Comparison of ENCODE assay signal across 26 mouse cellular contexts in genomic region chr4:153229221-153229620, GRCm38 (mm10).
DNase-seq lines count a peak whose midpoint lies in the region; ATAC-seq and TF ChIP-seq lines count a peak whose summit lies in the region.
"Had no signal": no experiment of that assay in that cellular context is flagged by ENCODE, and none has a peak within 500 bp of the region (broad histone marks: within the 10 kb centered on the region; RNA-seq: fewer than 3 reads in every experiment).

No protein-coding gene starts in this region.

- H3K4me3 ChIP-seq in intestine, postnatal 0 days (ENCODE audit: low read depth, low read length), result no peak overlapping the region
- no peak overlapping the region for H3K4me3 ChIP-seq in intestine, embryonic 16.5 days (ENCODE audit: low read length)
- no peak overlapping the region for H3K4me3 ChIP-seq in midbrain, postnatal 0 days (ENCODE audit: low read depth, low read length)
- no peak overlapping the region for H3K4me3 ChIP-seq in midbrain, embryonic 14.5 days (replicated peaks; ENCODE audit: low read depth, low read length)
- H3K4me3 ChIP-seq: embryonic facial prominence, embryonic 13.5 days; erythroblast, embryonic 14.5 days; forebrain, embryonic 13.5 days; hindbrain, embryonic 15.5 days; intestine, embryonic 15.5 days; liver, embryonic 13.5 days; midbrain, embryonic 15.5 days; myocyte had no signal

- TF ChIP-seq CTCF in intestine, postnatal 0 days (IDR thresholded peaks at IDR 0.05; ENCODE audit: low read depth), result peak; percentile 41
- TF ChIP-seq CTCF in midbrain, postnatal 0 days (IDR thresholded peaks at IDR 0.05), result peak; percentile 43

- DNase-seq in embryo, embryonic 11 days, result peak; percentile 43
- no peak for DNase-seq in embryo, embryonic 10.5 days (ENCODE audit: low spot score)
- no peak for DNase-seq in midbrain, postnatal 0 days (ENCODE audit: low spot score)
- DNase-seq in midbrain, embryonic 14.5 days, result no peak
- DNase-seq in thymus, postnatal 36 days, result no peak
- DNase-seq: adrenal gland, adult 8-10 months; cerebellum, adult 18-20 months; cerebellum, postnatal 14 days; gastrocnemius, postnatal 14 days; heart, adult 18-20 months; heart, postnatal 4 days; liver, embryonic 13.5 days; lung, adult 2 months; lung, postnatal 36 days; right cerebral cortex, adult 18-20 months; thymus, adult 2 months had no signal

- no peaks in the 10 kb centered on the region; the same call in none of the 2 replicates for H3K4me1 ChIP-seq in intestine, postnatal 0 days (replicated peaks; ENCODE audit: control insufficient read depth, insufficient read depth, low read length)
- peaks cover 24% of the 10 kb centered on the region for H3K4me1 ChIP-seq in intestine, embryonic 16.5 days (ENCODE audit: control insufficient read depth, insufficient read depth, low read length)
- H3K4me1 ChIP-seq in midbrain, postnatal 0 days (ENCODE audit: insufficient read depth, low read length), result no peaks in the 10 kb centered on the region
- H3K4me1 ChIP-seq in midbrain, embryonic 14.5 days (ENCODE audit: control insufficient read depth, insufficient read depth, low read length), result no peaks in the 10 kb centered on the region
- H3K4me1 ChIP-seq: liver, embryonic 13.5 days; midbrain, embryonic 15.5 days had no signal

- 53% methylated on average over 5 of the region's 5 CpGs for WGBS in intestine, postnatal 0 days
- 62% methylated on average over 5 of the region's 5 CpGs for WGBS in intestine, embryonic 16.5 days
- 64% methylated on average over 5 of the region's 5 CpGs for WGBS in midbrain, postnatal 0 days
- WGBS in midbrain, embryonic 14.5 days, result 64% methylated on average over 5 of the region's 5 CpGs

- H3K27ac ChIP-seq in intestine, postnatal 0 days (ENCODE audit: low read depth, low read length), result no peak overlapping the region
- H3K27ac ChIP-seq in intestine, embryonic 16.5 days (ENCODE audit: low read length), result no peak overlapping the region
- no peak overlapping the region for H3K27ac ChIP-seq in midbrain, postnatal 0 days (ENCODE audit: low read depth, low read length)
- no peak overlapping the region for H3K27ac ChIP-seq in midbrain, embryonic 14.5 days (replicated peaks; ENCODE audit: low read depth, low read length)
- H3K27ac ChIP-seq: embryonic facial prominence, embryonic 13.5 days; forebrain, embryonic 13.5 days; hindbrain, embryonic 15.5 days; intestine, embryonic 15.5 days; liver, embryonic 13.5 days; midbrain, embryonic 15.5 days had no signal

- no peaks in the 10 kb centered on the region for H3K36me3 ChIP-seq in intestine, postnatal 0 days (ENCODE audit: control insufficient read depth, insufficient read depth)
- no peaks in the 10 kb centered on the region for H3K36me3 ChIP-seq in intestine, embryonic 16.5 days (ENCODE audit: control insufficient read depth, insufficient read depth, low read length)
- no peaks in the 10 kb centered on the region for H3K36me3 ChIP-seq in midbrain, postnatal 0 days (ENCODE audit: insufficient read depth, low read length)
- no peaks in the 10 kb centered on the region for H3K36me3 ChIP-seq in midbrain, embryonic 14.5 days (ENCODE audit: control insufficient read depth, insufficient read depth, low read length)
- H3K36me3 ChIP-seq: embryonic facial prominence, embryonic 13.5 days; hindbrain, embryonic 15.5 days; intestine, embryonic 15.5 days; liver, embryonic 13.5 days; midbrain, embryonic 15.5 days had no signal

- H3K4me2 ChIP-seq in intestine, postnatal 0 days (replicated peaks; ENCODE audit: low read depth), result no peak overlapping the region
- H3K4me2 ChIP-seq in intestine, embryonic 16.5 days (ENCODE audit: low read depth, low read length), result no peak overlapping the region
- H3K4me2 ChIP-seq in midbrain, postnatal 0 days (ENCODE audit: low read depth, low read length, poor library complexity, severe bottlenecking), result no peak overlapping the region
- H3K4me2 ChIP-seq in midbrain, embryonic 14.5 days (ENCODE audit: low read length), result no peak overlapping the region
- H3K4me2 ChIP-seq: embryonic facial prominence, embryonic 13.5 days; forebrain, embryonic 13.5 days; hindbrain, embryonic 15.5 days; intestine, embryonic 15.5 days; liver, embryonic 13.5 days; midbrain, embryonic 15.5 days had no signal

- ATAC-seq in intestine, postnatal 0 days, result no peak
- no peak for ATAC-seq in intestine, embryonic 16.5 days
- no peak for ATAC-seq in midbrain, postnatal 0 days (ENCODE audit: low FRiP score)
- ATAC-seq in midbrain, embryonic 14.5 days (ENCODE audit: low FRiP score, low TSS enrichment), result no peak
- no peak for ATAC-seq in megakaryocyte progenitor cell, adult 5-6 weeks (replicated peaks; ENCODE audit: poor library complexity)
- ATAC-seq: forebrain, embryonic 13.5 days; midbrain, embryonic 15.5 days had no signal

- H3K9me3 ChIP-seq in intestine, postnatal 0 days (ENCODE audit: control insufficient read depth), result no peaks in the 10 kb centered on the region
- H3K9me3 ChIP-seq in intestine, embryonic 16.5 days (ENCODE audit: control insufficient read depth, low read length), result no peaks in the 10 kb centered on the region; the same call in 1 of the 2 replicates
- H3K9me3 ChIP-seq in midbrain, postnatal 0 days (ENCODE audit: low read length), result no peaks in the 10 kb centered on the region
- no peaks in the 10 kb centered on the region for H3K9me3 ChIP-seq in midbrain, embryonic 14.5 days (ENCODE audit: control insufficient read depth, low read length)
- H3K9me3 ChIP-seq: embryonic facial prominence, embryonic 13.5 days; forebrain, embryonic 13.5 days; hindbrain, embryonic 15.5 days; intestine, embryonic 15.5 days; midbrain, embryonic 15.5 days had no signal

- no peak overlapping the region for H3K9ac ChIP-seq in intestine, postnatal 0 days (ENCODE audit: low read depth, low read length)
- no peak overlapping the region for H3K9ac ChIP-seq in intestine, embryonic 16.5 days (ENCODE audit: low read depth, low read length)
- H3K9ac ChIP-seq in midbrain, postnatal 0 days (replicated peaks; ENCODE audit: low read length, poor library complexity, severe bottlenecking), result no peak overlapping the region
- H3K9ac ChIP-seq in midbrain, embryonic 14.5 days (replicated peaks; ENCODE audit: low read length), result no peak overlapping the region
- H3K9ac ChIP-seq: embryonic facial prominence, embryonic 13.5 days; forebrain, embryonic 13.5 days; hindbrain, embryonic 15.5 days; intestine, embryonic 15.5 days; liver, embryonic 13.5 days; midbrain, embryonic 15.5 days had no signal

- no peaks in the 10 kb centered on the region for H3K27me3 ChIP-seq in intestine, postnatal 0 days (replicated peaks; ENCODE audit: control insufficient read depth, insufficient read depth, low read length)
- no peaks in the 10 kb centered on the region for H3K27me3 ChIP-seq in intestine, embryonic 16.5 days (replicated peaks; ENCODE audit: control insufficient read depth, insufficient read depth, low read length)
- no peaks in the 10 kb centered on the region for H3K27me3 ChIP-seq in midbrain, postnatal 0 days (ENCODE audit: insufficient read depth, low read length)
- H3K27me3 ChIP-seq in midbrain, embryonic 14.5 days (ENCODE audit: control insufficient read depth, insufficient read depth, low read length), result no peaks in the 10 kb centered on the region
- H3K27me3 ChIP-seq: hindbrain, embryonic 15.5 days; intestine, embryonic 15.5 days; liver, embryonic 13.5 days; midbrain, embryonic 15.5 days had no signal
